Mouse (Mus musculus) small intestine, adult 2 months (tissue): Measurements from ENCODE around the gene Hoxb4. TPM values are rescaled to one million over a fixed set of nuclear protein-coding genes. Genes with fewer than 3 reads are reported as not detected.
A peak's percentile ranks its signal among the peaks of the same experiment; 100 is the strongest.

Experiments used
- H3K27ac ChIP-seq: fragments of 200-500 bp; 2 replicates; pipeline ENCODE4 v1.5.1; 2012; ENCODE audit warnings: low read depth, low read length, control low read depth, inconsistent platforms; ENCODE audit not compliant: insufficient read depth
- H3K27me3 ChIP-seq: fragments of 200-500 bp; 2 replicates; pipeline ENCODE4 v1.6.1; 2012; ENCODE audit warnings: mild to moderate bottlenecking, moderate library complexity, low read length, inconsistent platforms; ENCODE audit not compliant: control insufficient read depth, insufficient read depth
- H3K36me3 ChIP-seq: fragments of 200-500 bp; 2 replicates; pipeline ENCODE4 v1.6.1; 2012; ENCODE audit warnings: mild to moderate bottlenecking, low read length, control low read depth, inconsistent platforms; ENCODE audit not compliant: control insufficient read depth, insufficient read depth
- H3K4me1 ChIP-seq: fragments of 200-500 bp; 2 replicates; pipeline ENCODE4 v1.6.1; 2012; ENCODE audit warnings: low read length, inconsistent platforms, mixed read lengths; ENCODE audit not compliant: control insufficient read depth, insufficient read depth, insufficient read length
- H3K4me3 ChIP-seq: fragments of 200-500 bp; 2 replicates; pipeline ENCODE4 v1.5.1; 2012; ENCODE audit warnings: low read depth, mild to moderate bottlenecking, control low read depth, inconsistent platforms, low read length, moderate library complexity
- CTCF ChIP-seq: fragments of 200-500 bp; IDR thresholded peaks from 2 replicates; pipeline ENCODE4 v1.5.1; 2012; ENCODE audit warnings: low read depth, mild to moderate bottlenecking, control low read depth, inconsistent platforms, low read length, moderate library complexity, mixed read lengths; ENCODE audit not compliant: insufficient replicate concordance, insufficient read length; ENCODE audit errors: extremely low read depth
- POLR2A ChIP-seq: fragments of 200-500 bp; IDR thresholded peaks from 2 replicates; pipeline ENCODE4 v1.6.1; 2012; ENCODE audit warnings: low read depth, mild to moderate bottlenecking, control low read depth, inconsistent platforms, low read length, moderate library complexity
- WGBS: fragments of 180-500 bp; shearing (Covaris S2); methylation state at CpG from one replicate; pipeline ENCODE4 v1.1.7; 2018; 5-methylcytosine and 5-hydroxymethylcytosine counted together
- polyA plus RNA-seq: library from polyadenylated mRNA; depleted of rRNA; stranded (reverse); fragments of >200 nt; gene quantifications from 2 replicates; pipeline ENCODE4 v1.2.3, GENCODE M21; 2012

Hoxb4 gene
- polyA plus RNA-seq, 1 experiment = 2.9 TPM

DNA sequence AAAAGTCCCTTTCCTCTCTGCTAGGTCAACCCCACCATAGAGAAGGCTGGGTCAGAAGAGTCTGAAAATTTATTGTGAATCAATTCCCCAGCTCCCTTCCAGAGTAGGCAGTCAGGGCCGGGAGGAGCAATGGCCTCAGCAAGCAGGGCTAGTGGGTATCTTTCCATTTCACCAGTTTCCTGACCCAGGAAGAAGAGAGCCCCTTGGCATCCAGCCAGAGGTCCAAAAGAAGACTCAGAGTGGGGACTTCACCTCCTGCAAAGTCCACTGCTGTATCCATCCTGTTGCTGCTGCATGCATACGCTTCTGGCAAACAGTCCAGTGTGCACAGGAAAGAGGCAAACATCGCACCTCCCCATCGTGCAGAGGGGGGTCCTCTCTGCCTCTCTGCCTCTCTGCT is 42.2 kb upstream of the Hoxb4 start:
- Histone ChIP-seq H3K27me3 (peaks cover 90% of the 10 kb centered on the region), H3K36me3 (no peaks in the 10 kb centered on the region), H3K4me1 (peaks cover 4% of the 10 kb centered on the region; the same call in 1 of the 2 replicates), H3K27ac (no peak overlapping the region), H3K4me3 (no peak overlapping the region)
- 19% methylated on average over 4 of the region's 4 CpGs for WGBS
- no peak for TF ChIP-seq CTCF
- no peak for TF ChIP-seq POLR2A

GRCm38 (mm10) chr11:96277151-96278044 is 40.7 kb upstream of the Hoxb4 start:
- 5% methylated on average over 35 of the region's 35 CpGs for WGBS
- H3K36me3 ChIP-seq = no peaks in the 10 kb centered on the region
- H3K4me3 ChIP-seq = no peak overlapping the region
- no peak for TF ChIP-seq POLR2A
- TF ChIP-seq CTCF = no peak
- H3K4me1 ChIP-seq = peaks cover 2% of the 10 kb centered on the region; the same call in 1 of the 2 replicates
- H3K27me3 ChIP-seq = peaks cover 88% of the 10 kb centered on the region
- no peak overlapping the region for H3K27ac ChIP-seq

DNA sequence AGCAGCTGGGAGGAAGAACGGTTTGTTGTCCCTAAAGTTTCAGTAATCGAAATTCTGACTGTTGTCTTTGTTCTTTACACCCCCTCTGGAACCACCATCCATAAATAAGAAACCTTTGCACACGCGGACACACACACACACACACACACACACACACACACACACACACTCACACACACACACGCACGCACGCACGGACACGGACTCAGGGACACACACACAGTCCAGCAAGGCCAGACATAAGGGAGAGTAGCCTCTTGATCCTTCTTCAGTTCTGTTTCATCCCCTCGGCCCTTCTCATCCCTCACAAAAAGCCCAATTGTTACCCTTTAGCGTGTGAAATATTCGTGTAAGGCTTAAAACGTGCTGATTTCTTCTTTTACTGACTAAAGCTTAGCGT is 39.7 kb upstream of the Hoxb4 start:
- H3K36me3 ChIP-seq = no peaks in the 10 kb centered on the region
- 15% methylated on average over 14 of the region's 14 CpGs for WGBS

GRCm38 (mm10) chr11:96278773-96279172 is 39.3 kb upstream of the Hoxb4 start:
- Histone ChIP-seq H3K27me3 (peaks cover 90% of the 10 kb centered on the region), H3K4me1 (peaks cover 2% of the 10 kb centered on the region; the same call in 1 of the 2 replicates), H3K36me3 (no peaks in the 10 kb centered on the region), H3K4me3 (no peak overlapping the region), H3K27ac (no peak overlapping the region)
- 2% methylated on average over 9 of the region's 9 CpGs for WGBS
- TF ChIP-seq CTCF (peak; percentile 88), POLR2A (no peak)

More for the DNA sequence above, 39.7 kb upstream of the Hoxb4 start:
- Histone ChIP-seq H3K27me3 (peaks cover 89% of the 10 kb centered on the region), H3K4me1 (peaks cover 2% of the 10 kb centered on the region; the same call in 1 of the 2 replicates), H3K27ac (no peak overlapping the region), H3K4me3 (no peak overlapping the region)
- no peak for TF ChIP-seq POLR2A
- TF ChIP-seq CTCF = no peak

GRCm38 (mm10) chr11:96279421-96280233 is 38.4 kb upstream of the Hoxb4 start:
- WGBS = 13% methylated on average over 31 of the region's 31 CpGs
- H3K4me1 ChIP-seq = peaks cover 2% of the 10 kb centered on the region; the same call in 1 of the 2 replicates
- H3K4me3 ChIP-seq = peak overlapping the region; percentile 21; the same call in 1 of the 2 replicates
- no peak overlapping the region for H3K27ac ChIP-seq
- peaks cover 90% of the 10 kb centered on the region for H3K27me3 ChIP-seq
- TF ChIP-seq CTCF = no peak
- TF ChIP-seq POLR2A = no peak
- H3K36me3 ChIP-seq = no peaks in the 10 kb centered on the region

GRCm38 (mm10) chr11:96280399-96281378 is 37.4 kb upstream of the Hoxb4 start:
- H3K4me1 ChIP-seq = peaks cover 2% of the 10 kb centered on the region; the same call in 1 of the 2 replicates
- 31% methylated on average over 8 of the region's 8 CpGs for WGBS
- no peak overlapping the region for H3K4me3 ChIP-seq
- H3K27ac ChIP-seq = no peak overlapping the region
- no peak for TF ChIP-seq POLR2A
- TF ChIP-seq CTCF = no peak
- H3K36me3 ChIP-seq = no peaks in the 10 kb centered on the region
- peaks cover 91% of the 10 kb centered on the region for H3K27me3 ChIP-seq
